Mouse (Mus musculus): ENCODE measurements at regions not wholly inside any gene's neighbourhood (a gene's known extent, or its start where the extent isn't known, plus 50 kb on each side); places are given as distances from the start of the nearest gene placed in this dataset.

GRCm38 (mm10) chr19:59715086-59715485, 228.4 kb downstream of the Rab11fip2 start:
- no peak overlapping the region for H3K27ac ChIP-seq (ENCODE audit: insufficient read depth, low read depth)
- TF ChIP-seq USF1 (IDR thresholded peaks at IDR 0.05; ENCODE audit: low read depth, low read length), result no peak
- TF ChIP-seq JUND (conservative IDR thresholded peaks at IDR 0.05; ENCODE audit: low read depth, low read length), result no peak
- no peak for TF ChIP-seq NELFE (IDR thresholded peaks at IDR 0.05; ENCODE audit: low read depth, low read length)
- TF ChIP-seq RCOR1 (conservative IDR thresholded peaks at IDR 0.05; ENCODE audit: low read depth, low read length), result no peak
- no peak for TF ChIP-seq ZKSCAN1 (IDR thresholded peaks at IDR 0.05; ENCODE audit: borderline replicate concordance, low read depth, low read length)
- no peak for TF ChIP-seq POLR2AphosphoS2 (IDR thresholded peaks at IDR 0.05; ENCODE audit: low read depth, low read length)
- no peak for TF ChIP-seq HCFC1 (IDR thresholded peaks at IDR 0.05; ENCODE audit: low read depth, low read length)
- no peak for TF ChIP-seq BHLHE40 (IDR thresholded peaks at IDR 0.05; ENCODE audit: low read depth, low read length)
- TF ChIP-seq POLR2A (IDR thresholded peaks at IDR 0.05; ENCODE audit: low read depth, low read length), result no peak
- no peak for TF ChIP-seq TCF12 (IDR thresholded peaks at IDR 0.05; ENCODE audit: low read depth, low read length)
- TF ChIP-seq RAD21 (IDR thresholded peaks at IDR 0.05; ENCODE audit: low read depth, low read length), result no peak
- no peak for DNase-seq (ENCODE audit: extremely low read depth)
- in situ Hi-C loops (cut with MboI; ENCODE audit: low pct_ligation_motif_present, low pct_unique_long_range_greater_than_20kb, low sequenced_read_pairs), result no loop called here
- no peaks in the 10 kb centered on the region for H3K36me3 ChIP-seq (replicated peaks in 1 of 2; ENCODE audit: control insufficient read depth in 1 of 2, insufficient read depth in 1 of 2, low read length in 1 of 2)
- H3K79me2 ChIP-seq (replicated peaks; ENCODE audit: control insufficient read depth, extremely low read depth, insufficient read depth, poor library complexity, severe bottlenecking), result no peaks in the 10 kb centered on the region
- dilution Hi-C loops (cut with MboI; ENCODE audit: extremely low pct_ligation_motif_present, extremely low pct_unique_long_range_greater_than_20kb, low sequenced_read_pairs), result no loop called here
- H3K27me3 ChIP-seq (replicated peaks), result no peaks in the 10 kb centered on the region
- H3K4me3 ChIP-seq (replicated peaks in 1 of 3; ENCODE audit: low read depth in 2 of 3, low read length in 2 of 3, poor library complexity in 1 of 3), result no peak overlapping the region
- H3K9me3 ChIP-seq (replicated peaks; ENCODE audit: low read length), result no peaks in the 10 kb centered on the region
- peaks cover 0 to 7% of the 10 kb centered on the region in 2 experiments; a peak in 2 of 4 replicates for H3K4me1 ChIP-seq (ENCODE audit: control insufficient read depth in 1 of 2, insufficient read depth in 2 of 2)
- H3K4me2 ChIP-seq (ENCODE audit: insufficient read depth, low read depth, poor library complexity, severe bottlenecking), result no peak overlapping the region
- no peak overlapping the region for H3K9ac ChIP-seq (ENCODE audit: insufficient read depth, low read depth)

DNA sequence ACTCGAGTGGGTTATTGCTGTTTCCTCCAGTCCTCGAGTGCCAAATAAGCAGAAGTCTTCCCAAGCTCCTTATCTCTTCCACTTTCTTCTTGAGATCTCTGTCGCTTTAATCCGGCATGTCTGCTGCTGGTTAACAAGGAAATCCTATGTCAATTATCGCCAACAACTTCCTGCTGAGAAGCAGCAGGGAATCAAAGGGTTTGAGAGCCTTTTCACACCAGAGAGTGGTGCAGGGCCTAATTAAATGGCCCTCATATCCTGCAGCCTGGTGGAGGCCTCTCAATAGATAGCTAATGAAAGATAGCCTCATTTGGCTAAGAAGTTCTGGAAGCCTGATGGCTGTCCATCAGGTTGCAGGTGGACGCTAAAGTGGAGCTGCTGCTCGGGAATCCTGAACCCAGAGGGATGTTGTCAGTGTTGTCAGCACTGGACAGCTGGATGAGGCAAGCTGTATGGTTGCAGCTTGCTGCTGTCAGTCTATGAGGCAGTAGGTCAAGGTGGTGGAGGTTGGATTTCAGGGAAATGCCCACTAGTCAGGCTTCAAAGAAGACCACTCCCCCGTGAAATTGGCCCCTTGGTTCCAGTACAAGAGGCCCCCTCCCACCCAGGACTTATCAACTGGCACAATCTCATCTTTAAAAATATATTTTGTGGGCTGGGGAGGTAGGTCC, 225.5 kb downstream of the Rab11fip2 start:
- no peak for TF ChIP-seq USF2 (conservative IDR thresholded peaks at IDR 0.05; ENCODE audit: low read depth, low read length)
- no peak for TF ChIP-seq ELF1 (IDR thresholded peaks at IDR 0.05; ENCODE audit: low read depth, low read length)
- no peak for TF ChIP-seq KAT2A (IDR thresholded peaks at IDR 0.05; ENCODE audit: insufficient replicate concordance, low read length)
- TF ChIP-seq EP300 (IDR thresholded peaks at IDR 0.05; ENCODE audit: low read length), result no peak
- TF ChIP-seq MAFK (IDR thresholded peaks at IDR 0.05; ENCODE audit: insufficient replicate concordance, low read length), result no peak
- Histone ChIP-seq H3K9ac (ENCODE audit: insufficient read depth, low read depth) (no peak overlapping the region), H3K4me3 (replicated peaks in 1 of 3; ENCODE audit: low read depth in 2 of 3, low read length in 2 of 3, poor library complexity in 1 of 3) (no peak overlapping the region), H3K4me2 (ENCODE audit: insufficient read depth, low read depth, poor library complexity, severe bottlenecking) (no peak overlapping the region), H3K9me3 (replicated peaks; ENCODE audit: low read length) (peaks cover 2% of the 10 kb centered on the region), H3K27me3 (replicated peaks) (no peaks in the 10 kb centered on the region), H3K27ac (ENCODE audit: insufficient read depth, low read depth) (no peak overlapping the region), H3K79me2 (replicated peaks; ENCODE audit: control insufficient read depth, extremely low read depth, insufficient read depth, poor library complexity, severe bottlenecking) (no peaks in the 10 kb centered on the region), H3K4me1 (ENCODE audit: control insufficient read depth in 1 of 2, insufficient read depth in 2 of 2) (peaks cover 0 to 7% of the 10 kb centered on the region in 2 experiments; a peak in 2 of 4 replicates), H3K36me3 (replicated peaks in 1 of 2; ENCODE audit: control insufficient read depth in 1 of 2, insufficient read depth in 1 of 2, low read length in 1 of 2) (no peaks in the 10 kb centered on the region)
- DNase-seq (ENCODE audit: extremely low read depth), result no peak
- dilution Hi-C loops (cut with MboI; ENCODE audit: extremely low pct_ligation_motif_present, extremely low pct_unique_long_range_greater_than_20kb, low sequenced_read_pairs), result no loop called here
- in situ Hi-C loops (cut with MboI; ENCODE audit: low pct_ligation_motif_present, low pct_unique_long_range_greater_than_20kb, low sequenced_read_pairs), result no loop called here
